Mouse (Mus musculus) intestine, embryonic 14.5 days (tissue): Measurements from ENCODE around the gene Hs3st2. TPM values are rescaled to one million over a fixed set of nuclear protein-coding genes. Genes with fewer than 3 reads are reported as not detected.
"Not testable (repeated sequence)": the region's sequence is repeated elsewhere in the genome, so short reads cannot be mapped to it uniquely, and the experiment has no call there.

ENCODE experiments used
- ATAC-seq: fragments of 200-750 bp; cut with Nextera tagmentation; replicated peaks from 2 replicates; pipeline ENCODE4 v1.8.0; 2017; ENCODE audit warnings: low read depth, moderate number of reproducible peaks, moderate TSS enrichment, moderate library complexity; ENCODE audit not compliant: low FRiP score, low TSS enrichment
- DNase-seq: peaks from one replicate; pipeline ENCODE4 v3.0.0-alpha.2; 2018; ENCODE audit warnings: low spot score
- H3K27ac ChIP-seq: fragments of 300-500 bp; sonication (generic); 2 replicates; pipeline ENCODE4 v1.5.1; 2014; ENCODE audit warnings: low read depth, mild to moderate bottlenecking, control low read depth
- H3K27me3 ChIP-seq: fragments of 300-500 bp; sonication (generic); replicated peaks from 2 replicates; pipeline ENCODE4 v1.6.1; 2014; ENCODE audit warnings: low read length, control low read depth; ENCODE audit not compliant: control insufficient read depth, insufficient read depth
- H3K36me3 ChIP-seq: fragments of 300-500 bp; sonication (generic); 2 replicates; pipeline ENCODE4 v1.6.1; 2014; ENCODE audit warnings: low read length, control low read depth; ENCODE audit not compliant: control insufficient read depth, insufficient read depth
- H3K4me1 ChIP-seq: fragments of 300-500 bp; sonication (generic); replicated peaks from 2 replicates; pipeline ENCODE4 v1.6.1; 2014; ENCODE audit warnings: low read length, control low read depth, mixed read lengths; ENCODE audit not compliant: control insufficient read depth, insufficient read depth
- H3K4me2 ChIP-seq: fragments of 300-500 bp; sonication (generic); 2 replicates; pipeline ENCODE4 v1.6.1; 2014; ENCODE audit warnings: low read length
- H3K4me3 ChIP-seq: fragments of 300-500 bp; sonication (generic); 2 replicates; pipeline ENCODE4 v1.5.1; 2014; ENCODE audit warnings: low read depth, low read length, control low read depth, mixed read lengths
- H3K9ac ChIP-seq: fragments of 300-500 bp; sonication (generic); 2 replicates; pipeline ENCODE4 v1.6.1; 2014; ENCODE audit warnings: mild to moderate bottlenecking, low read length
- H3K9me3 ChIP-seq: fragments of 300-500 bp; sonication (generic); 2 replicates; pipeline ENCODE4 v1.6.1; 2016; ENCODE audit warnings: low read length, control low read depth; ENCODE audit not compliant: control insufficient read depth
- WGBS: fragments of 180-500 bp; shearing (Covaris S2); extraction: QIAGEN DNeasy Blood & Tissue Kit; methylation state at CpG from one replicate; pipeline ENCODE4 v1.1.7; 2014; 5-methylcytosine and 5-hydroxymethylcytosine counted together
- polyA plus RNA-seq: library from polyadenylated mRNA; unstranded; fragments of >200 nt; fragmentation: Nextera tagmentation; extraction: Ambion mirVana; gene quantifications from 2 replicates; pipeline ENCODE4 v1.2.1, GENCODE M21; 2014

Hs3st2 gene
- 0.67 and 0.68 TPM in 2 replicates for polyA plus RNA-seq

- peaks cover 47% of the 10 kb centered on the region for H3K27me3 ChIP-seq
- H3K9me3 ChIP-seq = no peaks in the 10 kb centered on the region
- 4% methylated on average over 22 of the region's 22 CpGs for WGBS
- H3K36me3 ChIP-seq = no peaks in the 10 kb centered on the region
- H3K27ac ChIP-seq = no peak within 1 kb of the TSS
- ATAC-seq = peak; percentile 55
- H3K4me1 ChIP-seq = no peaks in the 10 kb centered on the region
- peak within 1 kb of the TSS; percentile 40 for H3K4me2 ChIP-seq
- no peak within 1 kb of the TSS for H3K9ac ChIP-seq
- peak within 1 kb of the TSS; percentile 27 for H3K4me3 ChIP-seq
- DNase-seq = peak; percentile 87
These were observed at the start of gene Hs3st2 for GRCm38 (mm10) chr7:121391225-121391983. Gene Hs3st2, plus strand, starts transcription at chr7:121391859.

DNA sequence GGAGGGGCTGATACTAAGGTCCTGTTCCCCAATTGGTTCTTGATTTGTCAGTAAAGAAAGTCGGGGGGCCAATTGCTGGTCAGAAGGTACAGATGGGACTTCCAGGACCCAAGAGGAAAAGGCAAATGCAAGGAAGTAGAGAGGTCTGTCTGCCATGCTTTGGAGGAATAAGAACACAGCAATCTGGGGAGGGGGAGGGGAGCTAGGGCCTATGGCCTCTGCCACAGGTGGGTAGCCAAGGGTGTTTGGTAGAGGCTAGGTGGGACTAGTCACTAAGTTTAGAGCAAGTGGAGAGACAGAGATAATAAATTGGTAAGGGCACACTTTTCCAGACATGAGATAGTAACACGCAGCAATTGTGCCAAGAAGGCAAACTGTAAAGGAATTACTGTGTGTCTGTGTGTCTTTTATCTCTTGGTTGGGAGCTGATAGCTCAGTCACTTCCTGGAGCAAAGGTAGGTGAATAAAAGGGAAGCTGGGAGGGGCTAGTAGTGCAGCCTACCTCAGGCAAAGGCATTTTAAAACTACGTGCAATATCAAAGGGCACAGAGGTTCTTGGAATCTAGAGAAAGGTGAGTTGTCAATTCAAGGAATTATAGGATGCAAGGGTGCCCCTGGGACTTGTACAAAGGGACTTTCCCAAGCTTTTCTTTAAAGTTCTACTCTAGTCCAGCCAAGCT, 43.2 kb upstream of the Hs3st2 start:
- H3K9me3 ChIP-seq = no peaks in the 10 kb centered on the region
- H3K27me3 ChIP-seq = no peaks in the 10 kb centered on the region
- H3K9ac ChIP-seq = no peak overlapping the region
- peak; percentile 88 for ATAC-seq
- peak; percentile 54 for DNase-seq
- 69% methylated on average over 3 of the region's 3 CpGs for WGBS
- H3K4me2 ChIP-seq = no peak overlapping the region
- peak overlapping the region; percentile 12; the same call in 1 of the 2 replicates for H3K27ac ChIP-seq
- H3K4me3 ChIP-seq = no peak overlapping the region
- H3K36me3 ChIP-seq = no peaks in the 10 kb centered on the region
- H3K4me1 ChIP-seq = no peaks in the 10 kb centered on the region

- Histone ChIP-seq H3K9me3 (no peaks in the 10 kb centered on the region), H3K4me1 (no peaks in the 10 kb centered on the region), H3K27me3 (no peaks in the 10 kb centered on the region), H3K9ac (no peak overlapping the region), H3K36me3 (no peaks in the 10 kb centered on the region), H3K27ac (no peak overlapping the region), H3K4me2 (no peak overlapping the region), H3K4me3 (no peak overlapping the region)
- WGBS = 78% methylated on average over 2 of the region's 2 CpGs
- ATAC-seq (no peak), DNase-seq (no peak)
These were observed 40.0 kb upstream of the Hs3st2 start for GRCm38 (mm10) chr7:121351688-121352087.

GRCm38 (mm10) chr7:121361448-121361847, 30.2 kb upstream of the Hs3st2 start:
- H3K27ac ChIP-seq, H3K36me3 ChIP-seq, ATAC-seq, DNase-seq, H3K4me1 ChIP-seq, H3K27me3 ChIP-seq, H3K4me3 ChIP-seq, H3K9ac ChIP-seq, H3K4me2 ChIP-seq, H3K9me3 ChIP-seq: not testable (repeated sequence)
- 87% methylated on average over 6 of the region's 6 CpGs for WGBS

DNA sequence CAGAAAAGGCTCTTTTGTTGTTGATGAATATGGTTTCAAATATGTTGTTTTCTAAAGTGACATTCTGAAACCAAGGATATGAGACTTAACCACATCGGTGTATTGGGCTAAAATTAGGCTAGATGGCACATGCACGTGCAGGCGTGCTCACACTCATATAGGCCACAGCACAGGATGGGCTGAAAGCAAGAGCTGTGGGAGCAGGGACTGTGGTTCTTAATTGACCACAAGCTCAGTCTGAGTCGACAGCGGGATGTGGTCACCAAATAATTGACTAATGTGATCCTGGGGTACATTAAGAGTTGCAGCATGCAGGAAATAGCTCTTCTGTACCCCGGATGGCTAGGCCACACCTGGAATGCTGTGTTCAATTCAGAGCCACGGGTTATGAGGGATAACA, 26.1 kb upstream of the Hs3st2 start:
- Histone ChIP-seq H3K9me3 (no peaks in the 10 kb centered on the region), H3K4me2 (no peak overlapping the region), H3K4me3 (no peak overlapping the region), H3K27me3 (no peaks in the 10 kb centered on the region), H3K4me1 (no peaks in the 10 kb centered on the region), H3K9ac (no peak overlapping the region), H3K36me3 (no peaks in the 10 kb centered on the region), H3K27ac (no peak overlapping the region)
- 85% methylated on average over 7 of the region's 7 CpGs for WGBS
- ATAC-seq (no peak), DNase-seq (no peak)

DNA sequence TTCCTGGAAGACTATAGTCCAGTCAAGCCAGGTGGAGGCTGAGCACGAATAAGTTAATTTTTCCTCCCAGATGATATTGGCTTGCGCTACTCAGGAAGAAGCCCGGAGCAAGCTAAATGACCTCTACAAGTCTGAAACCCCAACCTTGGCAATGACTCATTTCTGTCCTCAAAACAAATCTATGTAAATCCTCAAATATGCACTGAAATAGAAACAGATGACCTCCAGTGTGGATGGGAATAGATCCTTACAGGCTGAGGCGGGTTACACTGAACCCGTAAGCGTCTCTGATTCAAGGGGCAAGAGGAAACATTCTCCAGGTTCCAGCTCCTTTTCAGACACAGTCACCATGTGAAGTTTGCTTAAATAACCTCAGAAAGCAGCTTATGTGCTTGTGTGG, 24.5 kb upstream of the Hs3st2 start:
- no peaks in the 10 kb centered on the region for H3K27me3 ChIP-seq
- 91% methylated on average over 6 of the region's 6 CpGs for WGBS
- H3K4me3 ChIP-seq = no peak overlapping the region
- ATAC-seq = no peak
- no peaks in the 10 kb centered on the region for H3K9me3 ChIP-seq
- no peaks in the 10 kb centered on the region for H3K4me1 ChIP-seq
- DNase-seq = no peak
- no peaks in the 10 kb centered on the region for H3K36me3 ChIP-seq
- H3K9ac ChIP-seq = no peak overlapping the region
- H3K4me2 ChIP-seq = no peak overlapping the region
- H3K27ac ChIP-seq = no peak overlapping the region

DNA sequence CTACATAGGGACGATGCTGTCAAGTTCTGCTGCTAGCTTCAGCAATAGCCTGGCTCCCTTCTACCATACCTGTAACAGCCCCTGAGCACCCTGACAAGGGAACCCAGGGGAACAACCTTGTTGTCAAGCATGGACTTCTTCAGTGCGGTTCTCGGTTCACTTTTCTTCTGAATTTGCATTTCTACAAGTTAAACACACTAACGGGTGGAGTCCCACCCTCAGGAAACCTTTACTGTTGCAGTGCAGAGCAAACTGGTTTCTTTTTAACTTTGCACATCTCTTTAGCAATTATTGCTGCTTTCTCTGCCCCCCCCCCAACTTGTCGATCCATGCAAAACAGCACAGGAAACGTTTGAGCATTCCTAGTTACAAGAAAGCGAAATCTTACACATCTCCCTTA, 19.7 kb upstream of the Hs3st2 start:
- Histone ChIP-seq H3K4me1 (no peaks in the 10 kb centered on the region), H3K27me3 (no peaks in the 10 kb centered on the region), H3K36me3 (no peaks in the 10 kb centered on the region), H3K9me3 (no peaks in the 10 kb centered on the region), H3K4me3 (no peak overlapping the region), H3K27ac (no peak overlapping the region), H3K9ac (no peak overlapping the region), H3K4me2 (no peak overlapping the region)
- ATAC-seq (no peak), DNase-seq (no peak)
- 76% methylated on average over 7 of the region's 7 CpGs for WGBS

DNA sequence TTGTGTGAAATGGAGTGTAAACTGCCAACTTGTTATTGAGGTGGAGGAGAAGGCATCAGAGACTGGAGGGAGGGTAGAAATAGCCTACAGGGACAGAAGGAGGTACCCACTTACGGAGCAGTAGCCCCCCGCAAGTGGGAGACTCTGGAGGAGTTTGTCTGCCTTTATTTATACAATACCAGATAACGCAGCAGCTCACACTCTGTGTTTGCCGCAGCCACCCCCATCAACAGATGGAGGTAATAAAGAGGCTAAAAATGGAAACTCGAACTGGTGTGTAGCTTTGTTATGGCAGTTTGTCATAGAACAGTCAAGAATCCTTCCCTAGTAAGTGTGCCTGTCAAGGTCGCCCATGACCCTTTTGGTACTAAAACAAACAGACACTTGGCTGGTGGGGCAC, 16.2 kb upstream of the Hs3st2 start:
- H3K27ac ChIP-seq = no peak overlapping the region
- no peaks in the 10 kb centered on the region for H3K36me3 ChIP-seq
- no peaks in the 10 kb centered on the region for H3K4me1 ChIP-seq
- H3K4me2 ChIP-seq = no peak overlapping the region
- no peak overlapping the region for H3K4me3 ChIP-seq
- no peaks in the 10 kb centered on the region for H3K9me3 ChIP-seq
- WGBS = 21% methylated on average over 6 of the region's 6 CpGs
- no peaks in the 10 kb centered on the region for H3K27me3 ChIP-seq
- no peak for ATAC-seq
- DNase-seq = no peak
- H3K9ac ChIP-seq = no peak overlapping the region

DNA sequence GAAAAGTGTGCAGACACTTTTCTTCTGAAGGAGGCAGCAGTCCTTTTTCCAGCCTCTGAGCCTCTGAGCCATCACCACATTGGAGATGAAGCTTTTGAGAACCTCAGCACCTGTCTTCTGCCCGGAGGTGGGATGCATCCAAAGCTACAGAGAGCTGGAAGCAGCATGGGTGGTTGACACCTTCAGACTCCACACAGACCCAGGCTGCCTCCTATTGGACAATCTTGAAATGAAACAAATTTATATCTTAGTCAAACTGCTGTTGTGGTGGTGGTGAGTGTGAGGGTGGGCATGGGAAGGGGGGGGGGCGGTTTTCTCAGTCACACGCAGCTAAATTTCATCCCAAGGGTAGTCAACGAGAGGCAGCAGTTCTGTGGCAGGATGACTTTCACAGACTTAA, 12.7 kb upstream of the Hs3st2 start:
- DNase-seq (no peak), ATAC-seq (no peak)
- H3K4me2 ChIP-seq = no peak overlapping the region
- H3K4me3 ChIP-seq = no peak overlapping the region
- H3K9ac ChIP-seq = no peak overlapping the region
- H3K36me3 ChIP-seq = no peaks in the 10 kb centered on the region
- H3K4me1 ChIP-seq = no peaks in the 10 kb centered on the region
- no peak overlapping the region for H3K27ac ChIP-seq
- no peaks in the 10 kb centered on the region for H3K9me3 ChIP-seq
- H3K27me3 ChIP-seq = no peaks in the 10 kb centered on the region
- WGBS = 69% methylated on average over 4 of the region's 4 CpGs
